Mouse (Mus musculus) forebrain, embryonic 13.5 days (tissue): ENCODE measurements around the gene Gpc3. TPM values are rescaled to one million over a fixed set of nuclear protein-coding genes. Genes with fewer than 3 reads are reported as not detected.

Experiments used
- ATAC-seq: fragments of 200-750 bp; cut with Nextera tagmentation; 2 replicates; pipeline ENCODE4 v1.8.0; 2017
- H3K27ac ChIP-seq: fragments of 300-500 bp; sonication (generic); 2 replicates; pipeline ENCODE4 v1.5.1; 2015; ENCODE audit warnings: inconsistent platforms, mild to moderate bottlenecking, moderate library complexity
- H3K27me3 ChIP-seq: fragments of 300-500 bp; sonication (generic); 2 replicates; pipeline ENCODE4 v1.6.1; 2015; ENCODE audit warnings: mild to moderate bottlenecking, inconsistent platforms
- H3K36me3 ChIP-seq: fragments of 300-500 bp; sonication (generic); 2 replicates; pipeline ENCODE4 v1.6.1; 2015; ENCODE audit warnings: mild to moderate bottlenecking, inconsistent platforms; ENCODE audit not compliant: poor library complexity, severe bottlenecking
- H3K4me1 ChIP-seq: fragments of 300-500 bp; sonication (generic); 2 replicates; pipeline ENCODE4 v1.6.1; 2015; ENCODE audit warnings: inconsistent platforms
- H3K4me2 ChIP-seq: fragments of 300-500 bp; sonication (generic); 2 replicates; pipeline ENCODE4 v1.6.1; 2015; ENCODE audit warnings: inconsistent platforms, mild to moderate bottlenecking, moderate library complexity
- H3K4me3 ChIP-seq: fragments of 300-500 bp; sonication (generic); 2 replicates; pipeline ENCODE4 v1.5.1; 2015; ENCODE audit warnings: mild to moderate bottlenecking, inconsistent platforms
- H3K9ac ChIP-seq: fragments of 300-500 bp; sonication (generic); 2 replicates; pipeline ENCODE4 v1.6.1; 2015; ENCODE audit warnings: mild to moderate bottlenecking, inconsistent platforms
- H3K9me3 ChIP-seq: fragments of 300-500 bp; sonication (generic); replicated peaks from 2 replicates; pipeline ENCODE4 v1.6.1; 2016; ENCODE audit warnings: inconsistent platforms
- WGBS: fragments of 180-500 bp; shearing (Covaris S2); methylation state at CpG from one replicate; pipeline ENCODE4 v1.1.7; 2015; 5-methylcytosine and 5-hydroxymethylcytosine counted together
- polyA plus RNA-seq: library from polyadenylated mRNA; unstranded; fragments of >200 nt; fragmentation: Nextera tagmentation; extraction: Ambion mirVana; gene quantifications from 2 replicates; pipeline ENCODE4 v1.2.1, GENCODE M21; 2015

Gpc3 gene
- polyA plus RNA-seq, 1 experiment from 2014 or later: 33.5 TPM

DNA sequence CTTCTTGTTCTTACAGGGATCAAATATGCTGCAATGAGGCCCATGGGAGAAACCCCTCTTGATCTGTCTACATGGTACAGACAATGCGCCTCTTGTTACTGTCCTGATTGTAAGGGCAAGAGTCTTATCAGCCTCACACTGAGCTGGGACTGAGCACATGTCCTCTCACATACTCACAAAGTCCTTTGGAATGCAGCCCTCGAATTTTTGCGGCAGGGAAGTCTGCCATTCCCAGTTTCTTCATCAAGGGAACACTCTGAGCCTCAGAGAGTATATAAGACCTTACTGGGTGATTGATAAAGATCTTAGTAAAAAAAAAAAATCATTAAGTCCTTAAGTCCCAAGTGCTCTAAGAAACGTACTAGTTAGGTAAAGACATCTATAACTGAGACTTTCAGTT is 293.1 kb downstream of the Gpc3 start:
- Histone ChIP-seq H3K36me3 (no peaks in the 10 kb centered on the region), H3K4me2 (no peak overlapping the region), H3K9me3 (no peaks in the 10 kb centered on the region), H3K27me3 (no peaks in the 10 kb centered on the region), H3K9ac (no peak overlapping the region), H3K27ac (no peak overlapping the region), H3K4me1 (no peaks in the 10 kb centered on the region), H3K4me3 (no peak overlapping the region)
- WGBS: 78% methylated on average over 4 of the region's 4 CpGs
- no peak for ATAC-seq

GRCm38 (mm10) chrX:52310976-52311375 is 302.8 kb downstream of the Gpc3 start:
- H3K27ac ChIP-seq: no peak overlapping the region
- no peaks in the 10 kb centered on the region for H3K9me3 ChIP-seq
- no peak overlapping the region for H3K9ac ChIP-seq
- 88% methylated on average over 2 of the region's 2 CpGs for WGBS
- H3K36me3 ChIP-seq: no peaks in the 10 kb centered on the region
- H3K4me1 ChIP-seq: no peaks in the 10 kb centered on the region
- no peak for ATAC-seq
- no peak overlapping the region for H3K4me3 ChIP-seq
- H3K4me2 ChIP-seq: no peak overlapping the region
- no peaks in the 10 kb centered on the region for H3K27me3 ChIP-seq

GRCm38 (mm10) chrX:52305226-52305625 is 308.5 kb downstream of the Gpc3 start:
- no peaks in the 10 kb centered on the region for H3K9me3 ChIP-seq
- no peak for ATAC-seq
- WGBS: 76% methylated on average over 4 of the region's 4 CpGs

GRCm38 (mm10) chrX:52288792-52289191 is 325.0 kb downstream of the Gpc3 start:
- Histone ChIP-seq H3K27ac (no peak overlapping the region), H3K4me1 (peaks cover 13% of the 10 kb centered on the region), H3K36me3 (no peaks in the 10 kb centered on the region), H3K27me3 (no peaks in the 10 kb centered on the region), H3K9ac (no peak overlapping the region), H3K4me3 (no peak overlapping the region), H3K4me2 (no peak overlapping the region), H3K9me3 (no peaks in the 10 kb centered on the region)
- peak; percentile 59; the same call in 1 of the 2 replicates for ATAC-seq
- 9% methylated on average over 1 of the region's 1 CpGs for WGBS

More at GRCm38 (mm10) chrX:52305226-52305625, 308.5 kb downstream of the Gpc3 start:
- Histone ChIP-seq H3K27ac (no peak overlapping the region), H3K4me2 (no peak overlapping the region), H3K4me1 (no peaks in the 10 kb centered on the region), H3K36me3 (no peaks in the 10 kb centered on the region), H3K4me3 (no peak overlapping the region), H3K9ac (no peak overlapping the region), H3K27me3 (no peaks in the 10 kb centered on the region)

DNA sequence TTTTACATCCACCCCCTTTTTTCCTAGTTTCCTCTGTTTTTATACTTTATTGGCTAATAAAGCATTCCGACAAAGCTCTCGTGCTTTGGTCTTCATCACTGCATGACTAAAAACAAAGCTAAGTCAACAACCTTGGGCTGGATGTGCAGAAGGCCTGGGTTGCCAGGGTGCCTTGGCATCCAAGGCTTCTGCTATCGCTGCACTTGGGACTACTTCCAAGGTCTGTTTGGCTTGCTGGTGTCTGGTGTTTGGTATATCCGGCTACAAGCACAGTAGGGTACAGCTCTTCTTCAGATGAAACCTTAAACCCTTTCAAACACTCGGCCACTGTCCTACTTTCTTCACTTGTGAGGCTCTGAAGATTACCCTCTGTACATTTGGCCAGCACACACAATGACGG is 325.8 kb downstream of the Gpc3 start:
- Histone ChIP-seq H3K36me3 (no peaks in the 10 kb centered on the region), H3K9me3 (no peaks in the 10 kb centered on the region), H3K27ac (no peak overlapping the region), H3K4me2 (no peak overlapping the region), H3K9ac (no peak overlapping the region), H3K4me1 (peaks cover 13% of the 10 kb centered on the region), H3K4me3 (no peak overlapping the region), H3K27me3 (no peaks in the 10 kb centered on the region)
- WGBS: 48% methylated on average over 6 of the region's 6 CpGs
- ATAC-seq: no peak

GRCm38 (mm10) chrX:52282070-52282469 is 331.7 kb downstream of the Gpc3 start:
- no peak overlapping the region for H3K4me2 ChIP-seq
- H3K9ac ChIP-seq: no peak overlapping the region
- 75% methylated on average over 4 of the region's 4 CpGs for WGBS
- H3K27ac ChIP-seq: no peak overlapping the region
- no peaks in the 10 kb centered on the region for H3K36me3 ChIP-seq
- ATAC-seq: no peak; the same call in 1 of the 2 replicates
- no peak overlapping the region for H3K4me3 ChIP-seq
- peaks cover 24% of the 10 kb centered on the region; the same call in 1 of the 2 replicates for H3K4me1 ChIP-seq
- no peaks in the 10 kb centered on the region for H3K27me3 ChIP-seq
- H3K9me3 ChIP-seq: no peaks in the 10 kb centered on the region

DNA sequence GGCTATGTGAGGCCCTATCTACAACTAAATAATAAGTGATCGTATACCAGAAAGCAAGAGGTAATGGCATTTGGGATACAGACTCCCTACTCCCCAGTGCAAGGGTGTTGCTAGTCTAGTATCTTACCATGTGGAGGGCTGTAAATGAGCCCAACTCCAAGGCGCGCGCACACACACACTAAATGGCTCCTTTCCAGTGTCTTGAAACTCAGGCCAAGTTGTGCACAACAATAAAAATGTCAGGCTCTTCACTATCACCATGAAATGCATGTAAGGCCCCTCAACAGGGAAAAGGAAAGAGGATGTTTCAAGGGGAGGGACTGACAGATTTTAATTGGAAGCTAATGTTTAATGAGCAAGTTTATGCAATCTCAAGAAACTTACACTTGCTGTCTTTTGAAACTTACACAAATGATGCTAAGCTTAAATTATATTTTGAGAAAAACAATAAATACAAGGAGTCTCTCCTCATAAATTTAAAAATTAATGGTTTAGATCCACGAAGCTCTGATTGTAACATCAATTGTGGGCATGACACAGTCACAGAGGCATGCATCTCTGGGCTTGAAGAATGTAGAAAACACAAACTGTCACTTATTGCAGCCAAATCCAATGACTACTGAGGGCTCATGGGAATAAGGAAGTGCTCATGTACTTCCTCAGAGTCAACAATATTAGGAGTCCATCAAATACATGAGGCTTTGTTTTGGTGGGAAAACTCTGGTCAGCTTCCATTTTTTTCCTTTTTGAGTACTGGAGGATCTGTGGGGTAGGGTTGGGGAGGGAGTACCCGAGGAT is 332.4 kb downstream of the Gpc3 start:
- Histone ChIP-seq H3K4me3 (no peak overlapping the region), H3K27ac (no peak overlapping the region), H3K27me3 (no peaks in the 10 kb centered on the region), H3K9ac (no peak overlapping the region), H3K4me2 (no peak overlapping the region), H3K4me1 (peaks cover 22% of the 10 kb centered on the region; the same call in 1 of the 2 replicates), H3K9me3 (no peaks in the 10 kb centered on the region), H3K36me3 (no peaks in the 10 kb centered on the region)
- WGBS: 62% methylated on average over 6 of the region's 6 CpGs
- no peak for ATAC-seq

DNA sequence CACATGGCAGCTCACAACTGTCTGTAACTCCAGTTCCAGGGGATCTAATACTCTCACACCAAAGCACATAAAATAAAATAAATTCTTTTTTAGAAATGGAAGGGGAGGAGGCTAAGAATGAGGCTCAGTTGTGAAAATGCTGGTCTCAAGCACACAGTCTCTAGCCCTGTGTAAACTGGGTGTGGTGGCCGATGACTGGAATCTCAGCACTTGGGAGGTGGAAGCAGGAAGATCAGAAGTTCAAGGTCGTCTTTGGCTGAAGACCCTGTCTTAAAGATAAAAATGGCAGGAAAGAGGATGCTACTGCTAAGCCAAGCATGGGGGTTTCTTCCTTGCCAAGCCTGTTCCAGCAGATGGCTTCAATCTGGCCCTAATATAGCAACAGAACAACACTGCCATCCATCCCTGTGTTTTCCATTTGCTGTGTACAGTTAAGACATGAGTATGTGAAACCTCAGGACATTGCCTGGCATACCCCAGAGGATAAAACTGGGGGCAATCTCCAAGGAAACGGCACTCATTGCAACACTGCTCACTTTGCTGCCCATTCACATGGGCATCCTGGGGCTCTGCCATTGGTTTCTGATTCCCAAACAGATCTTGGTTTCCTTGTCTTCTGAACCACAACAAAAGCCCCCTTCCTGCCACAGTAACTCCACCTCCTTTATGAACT is 334.9 kb downstream of the Gpc3 start:
- no peak; the same call in 1 of the 2 replicates for ATAC-seq
- Histone ChIP-seq H3K9me3 (no peaks in the 10 kb centered on the region), H3K4me1 (peaks cover 20% of the 10 kb centered on the region; the same call in 1 of the 2 replicates), H3K27ac (no peak overlapping the region), H3K4me2 (no peak overlapping the region), H3K27me3 (no peaks in the 10 kb centered on the region; the same call in 1 of the 2 replicates), H3K9ac (no peak overlapping the region), H3K36me3 (no peaks in the 10 kb centered on the region), H3K4me3 (no peak overlapping the region)
- WGBS: 52% methylated on average over 3 of the region's 3 CpGs

- no peaks in the 10 kb centered on the region for H3K9me3 ChIP-seq
- no peak overlapping the region for H3K4me2 ChIP-seq
- H3K36me3 ChIP-seq: no peaks in the 10 kb centered on the region
- 7% methylated on average over 1 of the region's 1 CpGs for WGBS
- no peak overlapping the region for H3K9ac ChIP-seq
- no peak overlapping the region for H3K27ac ChIP-seq
- no peaks in the 10 kb centered on the region; the same call in 1 of the 2 replicates for H3K27me3 ChIP-seq
- H3K4me3 ChIP-seq: no peak overlapping the region
- no peak for ATAC-seq
- peaks cover 20% of the 10 kb centered on the region; the same call in 1 of the 2 replicates for H3K4me1 ChIP-seq
Observed at GRCm38 (mm10) chrX:52277599-52277998, 336.2 kb downstream of the Gpc3 start.

DNA sequence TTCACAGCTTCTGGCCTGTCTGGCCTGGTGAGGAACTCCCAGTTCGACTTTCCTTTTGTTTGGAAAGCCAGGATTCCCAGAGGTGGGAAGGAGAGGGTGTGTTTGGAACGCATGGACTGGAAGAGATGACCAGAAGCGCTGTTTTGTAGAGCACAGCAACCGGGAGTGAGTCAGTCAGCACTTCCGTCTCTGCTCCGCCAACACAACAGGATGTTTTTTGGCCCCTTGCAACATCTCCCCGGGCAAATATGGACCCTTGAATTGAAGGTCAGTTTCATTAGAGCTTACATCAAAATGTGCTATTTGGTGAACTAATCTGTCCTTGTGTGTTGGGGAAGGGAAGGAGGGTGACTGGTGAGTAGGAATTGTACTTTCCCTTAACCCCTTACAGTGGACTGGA is 340.7 kb downstream of the Gpc3 start:
- Histone ChIP-seq H3K9ac (no peak overlapping the region), H3K4me2 (no peak overlapping the region), H3K27me3 (no peaks in the 10 kb centered on the region; the same call in 1 of the 2 replicates), H3K36me3 (no peaks in the 10 kb centered on the region), H3K4me3 (no peak overlapping the region), H3K27ac (no peak overlapping the region), H3K4me1 (peaks cover 6% of the 10 kb centered on the region; the same call in 1 of the 2 replicates), H3K9me3 (no peaks in the 10 kb centered on the region)
- no peak for ATAC-seq
- 81% methylated on average over 7 of the region's 7 CpGs for WGBS

DNA sequence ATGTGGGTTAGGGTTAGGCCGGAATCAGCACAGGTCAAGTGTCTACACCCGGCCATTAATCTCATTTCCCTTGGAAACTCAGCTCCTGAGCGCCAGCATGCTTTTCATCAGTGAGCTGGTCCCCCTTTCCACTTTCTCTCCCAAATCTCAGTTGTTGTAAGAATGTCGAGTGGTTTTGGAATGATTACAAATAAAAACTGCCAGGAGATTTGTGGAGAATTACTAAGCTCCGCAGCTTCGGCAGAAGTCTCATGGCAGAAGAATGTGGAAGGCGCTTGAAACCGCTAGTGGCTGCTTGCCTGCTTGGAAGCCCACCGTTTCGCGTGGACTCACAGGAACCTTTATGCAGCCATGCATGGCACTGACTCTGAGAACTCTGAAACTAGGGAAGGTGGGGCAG is 351.8 kb downstream of the Gpc3 start:
- Histone ChIP-seq H3K27ac (no peak overlapping the region), H3K27me3 (no peaks in the 10 kb centered on the region), H3K4me2 (no peak overlapping the region), H3K4me1 (no peaks in the 10 kb centered on the region), H3K4me3 (no peak overlapping the region), H3K36me3 (no peaks in the 10 kb centered on the region), H3K9me3 (no peaks in the 10 kb centered on the region), H3K9ac (no peak overlapping the region)
- no peak for ATAC-seq
- WGBS: 91% methylated on average over 11 of the region's 11 CpGs

DNA sequence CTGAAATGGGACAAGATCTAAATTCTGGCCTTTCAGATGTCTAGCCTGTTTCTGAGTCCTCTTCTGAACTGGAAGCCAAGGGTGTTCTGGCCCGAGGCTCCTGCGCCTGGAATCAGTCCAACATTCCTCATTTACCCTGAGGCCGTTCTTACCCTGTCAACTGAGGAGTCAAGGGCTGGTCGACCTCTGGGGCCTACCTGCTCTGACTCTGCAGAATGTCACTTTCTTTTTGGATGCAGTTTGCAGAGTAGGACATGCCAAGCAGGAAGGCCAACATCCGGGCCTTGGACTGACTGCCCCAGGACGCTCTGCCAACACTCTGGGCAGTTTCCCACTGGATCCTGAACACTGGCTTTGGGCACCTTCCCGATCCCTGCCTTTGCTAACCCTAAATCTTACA is 352.2 kb downstream of the Gpc3 start:
- ATAC-seq: no peak
- no peak overlapping the region for H3K4me3 ChIP-seq
- H3K4me2 ChIP-seq: no peak overlapping the region
- no peaks in the 10 kb centered on the region for H3K36me3 ChIP-seq
- 75% methylated on average over 7 of the region's 7 CpGs for WGBS
- no peaks in the 10 kb centered on the region for H3K27me3 ChIP-seq
- H3K9ac ChIP-seq: no peak overlapping the region
- no peaks in the 10 kb centered on the region for H3K4me1 ChIP-seq
- H3K9me3 ChIP-seq: no peaks in the 10 kb centered on the region
- no peak overlapping the region for H3K27ac ChIP-seq
